Mouse (Mus musculus) testis, postnatal 14 days (tissue): ENCODE measurements around the gene Lrfn2.

Experiments
- DNase-seq: peaks from one replicate; pipeline ENCODE4 v3.0.0; 2021; ENCODE audit warnings: low spot score

Lrfn2 gene

GRCm38 (mm10) chr17:48968304-48968703 is 36.1 kb downstream of the Lrfn2 start:
- DNase-seq: no peak

DNA sequence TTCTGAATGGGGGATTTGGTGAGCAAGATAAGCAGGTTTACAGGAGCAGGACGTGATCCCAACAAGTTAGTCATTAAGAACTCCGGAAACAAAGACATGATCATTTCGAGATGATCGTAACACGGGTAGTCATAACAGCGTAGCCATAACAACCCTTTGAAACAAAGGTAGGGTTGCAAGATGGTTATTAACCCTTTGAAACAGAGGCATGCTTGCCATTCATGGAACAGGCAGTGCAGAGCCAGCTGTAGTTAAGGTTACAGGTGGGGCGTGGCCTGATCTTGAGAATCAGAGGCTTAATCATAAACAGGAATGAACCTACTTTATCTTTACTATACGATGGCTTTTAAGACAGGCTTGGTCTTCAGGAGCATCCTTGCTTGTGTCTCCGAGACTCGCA is 39.1 kb downstream of the Lrfn2 start:
- no peak for DNase-seq

- DNase-seq: no peak
Measured at GRCm38 (mm10) chr17:48972866-48973265, 40.7 kb downstream of the Lrfn2 start.

- DNase-seq: no peak
Measured at GRCm38 (mm10) chr17:48973394-48973793, 41.2 kb downstream of the Lrfn2 start.

DNA sequence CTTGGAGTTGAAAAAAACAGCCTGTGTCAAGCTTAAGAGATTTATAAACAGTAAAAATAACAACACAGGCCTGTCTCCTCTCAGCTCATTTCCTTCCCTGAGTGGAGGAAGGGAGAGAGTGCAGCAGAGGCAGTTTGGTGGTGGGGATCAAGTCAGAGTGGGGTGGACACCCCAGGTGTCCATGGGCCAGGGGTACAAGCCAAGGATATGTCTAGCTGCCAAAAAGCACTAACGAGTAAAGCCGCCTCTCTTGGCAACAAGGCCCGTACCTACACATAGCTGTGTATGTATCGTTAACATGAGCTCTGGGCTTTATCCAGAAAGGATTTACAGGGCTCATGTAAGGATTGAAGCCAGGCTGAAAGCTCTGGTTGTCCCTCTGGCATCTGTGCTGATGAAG is 42.9 kb downstream of the Lrfn2 start:
- no peak for DNase-seq

DNA sequence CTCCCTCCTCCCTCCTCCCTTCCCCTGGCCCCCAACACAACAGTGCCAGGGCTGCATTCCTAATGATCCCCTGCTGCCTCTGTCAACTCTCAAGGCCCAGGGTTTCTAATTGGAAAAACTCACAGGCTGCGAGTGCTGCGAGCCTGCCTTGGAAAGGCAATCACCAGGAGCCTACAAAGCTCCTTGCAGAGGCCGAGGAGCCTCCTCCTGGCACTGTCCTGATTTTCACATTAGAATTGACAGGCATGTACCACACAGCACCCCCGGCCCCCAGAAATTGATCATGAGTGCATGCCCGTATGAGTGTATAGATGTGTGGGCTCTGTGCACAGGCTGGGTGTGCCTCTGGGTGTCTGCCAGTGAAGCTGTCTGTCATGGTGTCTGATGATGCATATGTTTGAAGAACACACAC is 44.4 kb downstream of the Lrfn2 start:
- DNase-seq: no peak

DNA sequence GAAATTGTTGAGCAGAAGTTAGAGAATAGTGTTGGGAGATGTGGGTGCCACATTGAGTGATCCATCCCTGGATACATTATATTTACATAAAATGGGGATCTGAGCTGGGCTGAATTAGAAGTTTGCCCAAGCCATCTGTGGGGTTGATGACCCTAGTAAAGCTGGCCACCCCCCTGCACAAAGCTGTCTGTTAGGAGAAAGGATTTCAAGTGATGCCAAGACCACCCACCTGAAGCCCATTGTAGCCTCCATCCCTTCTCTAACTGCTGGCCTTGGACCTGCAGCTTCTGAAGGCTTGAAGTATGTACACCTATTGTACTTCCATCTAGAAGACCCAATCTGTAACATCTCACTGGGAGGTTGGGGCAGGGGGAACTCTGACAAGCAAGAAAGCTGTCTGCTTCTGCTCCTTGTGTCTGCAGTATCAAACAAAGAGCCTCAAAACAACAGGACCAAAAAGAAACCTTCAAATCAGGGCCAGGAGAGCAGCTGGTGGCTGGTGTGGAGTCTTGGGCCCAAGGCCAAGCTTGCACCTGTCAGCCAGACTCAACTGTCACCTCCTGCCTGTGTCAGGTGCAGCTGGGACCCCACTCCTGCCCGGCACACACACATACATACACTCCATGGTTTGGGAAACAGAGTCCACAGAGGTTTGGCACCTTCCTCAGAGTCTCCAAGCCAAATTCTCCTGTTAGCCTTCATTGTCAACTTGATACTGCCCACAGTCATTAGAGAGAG is 63.2 kb downstream of the Lrfn2 start:
- no peak for DNase-seq

DNA sequence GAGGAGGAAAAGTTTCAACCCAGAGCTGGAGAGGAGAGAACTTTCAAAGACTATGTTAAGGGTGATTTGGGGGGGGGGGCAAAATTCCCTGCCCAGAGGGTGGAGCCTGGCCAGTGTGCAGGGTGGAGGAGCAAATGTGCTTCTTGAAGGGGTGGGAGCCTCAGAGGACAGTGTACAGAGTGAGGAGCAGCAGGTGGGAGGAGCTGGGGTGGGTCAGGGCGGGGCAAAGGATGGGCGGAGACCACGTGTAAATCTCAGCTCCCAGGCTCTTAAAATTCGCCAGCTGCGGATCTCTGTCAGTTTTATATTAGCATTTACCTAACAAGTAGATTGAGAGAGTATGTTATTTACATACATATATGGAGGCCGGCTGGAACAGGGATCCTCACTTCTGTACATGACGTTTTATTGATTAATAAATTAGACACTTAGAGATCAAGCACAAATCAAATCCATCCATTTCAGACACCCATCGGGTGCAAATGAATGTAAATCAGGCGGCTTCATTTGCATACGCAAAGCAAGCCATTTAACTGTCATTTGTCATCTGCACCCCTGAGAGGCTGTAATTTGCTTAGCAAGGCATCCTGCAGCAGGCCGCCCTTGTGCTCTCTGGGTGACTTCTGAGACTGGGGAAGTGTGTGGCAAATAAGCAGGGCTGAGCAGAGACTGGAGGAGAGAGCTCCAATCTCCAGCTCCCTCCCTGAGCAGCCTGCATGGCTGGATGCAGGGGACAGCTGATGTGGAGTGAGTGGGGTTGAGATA is 67.5 kb downstream of the Lrfn2 start:
- no peak for DNase-seq

DNA sequence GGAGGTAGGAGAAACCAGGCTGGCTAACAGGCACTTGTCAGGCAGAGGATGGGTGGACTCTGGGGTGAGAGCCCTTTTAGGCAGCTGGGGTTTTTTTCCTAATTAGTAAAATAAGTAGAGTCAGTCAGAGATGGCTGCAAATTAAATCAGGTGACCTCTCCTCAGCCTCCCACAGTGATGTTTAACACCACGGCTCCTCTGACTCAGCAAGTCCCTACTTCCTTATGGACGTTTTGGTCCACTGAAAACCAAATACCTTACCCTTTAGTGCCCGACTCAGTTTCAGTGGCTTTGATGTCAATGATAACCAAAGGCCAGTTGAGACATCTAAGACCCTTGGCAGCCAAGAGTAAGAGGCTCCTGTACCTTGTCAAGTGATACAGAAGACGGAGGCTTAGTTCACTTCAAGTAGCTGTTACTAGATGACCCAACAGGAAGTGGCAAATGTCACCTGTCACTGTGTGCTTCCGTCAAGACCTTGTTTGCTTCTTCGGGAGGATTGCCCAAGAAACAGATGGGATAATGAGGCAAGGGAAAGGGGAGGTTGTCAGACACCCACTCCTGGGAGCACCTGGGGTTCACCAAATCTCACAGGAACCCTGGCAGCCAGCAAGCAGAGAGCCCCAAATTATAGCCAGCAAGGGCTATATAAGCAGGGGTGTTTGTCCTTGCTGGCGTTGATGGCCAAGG is 77.3 kb downstream of the Lrfn2 start:
- no peak for DNase-seq

DNA sequence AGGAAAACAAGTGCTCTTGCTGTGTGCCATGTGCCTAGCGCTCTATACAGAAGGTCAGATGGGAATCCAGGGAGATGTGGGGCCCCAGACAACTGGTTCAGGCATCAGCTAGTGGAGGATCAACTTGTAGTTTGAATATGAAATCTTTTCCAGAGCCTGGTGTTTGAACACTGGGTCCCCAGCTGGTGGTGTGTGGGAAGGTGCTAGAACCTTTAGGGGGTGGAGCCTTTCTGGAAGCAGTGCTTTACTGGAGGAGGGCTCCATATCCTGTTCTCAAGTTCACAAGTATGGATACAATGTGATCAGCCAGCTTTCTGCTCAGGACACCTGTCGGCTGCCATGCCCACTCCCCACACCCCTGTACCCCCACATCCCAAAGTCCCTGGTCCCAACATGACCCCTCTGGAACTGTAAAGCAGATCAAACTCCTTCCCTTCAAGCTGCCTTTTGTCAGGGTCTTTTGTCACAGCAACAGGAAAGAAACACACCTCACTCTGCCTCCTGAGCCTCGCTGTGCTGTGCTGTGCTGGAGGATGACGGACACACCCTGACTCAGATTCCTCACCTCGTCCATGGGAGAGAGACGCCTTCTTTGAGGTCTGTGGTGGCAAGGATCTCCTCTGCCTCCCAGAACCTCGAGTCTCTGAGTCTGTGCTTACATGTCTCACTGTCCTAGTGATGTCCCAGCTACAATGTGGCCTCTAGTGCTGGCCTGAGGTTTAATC is 81.9 kb downstream of the Lrfn2 start:
- no peak for DNase-seq

GRCm38 (mm10) chr17:49015368-49015767 is 83.2 kb downstream of the Lrfn2 start:
- DNase-seq: no peak

DNA sequence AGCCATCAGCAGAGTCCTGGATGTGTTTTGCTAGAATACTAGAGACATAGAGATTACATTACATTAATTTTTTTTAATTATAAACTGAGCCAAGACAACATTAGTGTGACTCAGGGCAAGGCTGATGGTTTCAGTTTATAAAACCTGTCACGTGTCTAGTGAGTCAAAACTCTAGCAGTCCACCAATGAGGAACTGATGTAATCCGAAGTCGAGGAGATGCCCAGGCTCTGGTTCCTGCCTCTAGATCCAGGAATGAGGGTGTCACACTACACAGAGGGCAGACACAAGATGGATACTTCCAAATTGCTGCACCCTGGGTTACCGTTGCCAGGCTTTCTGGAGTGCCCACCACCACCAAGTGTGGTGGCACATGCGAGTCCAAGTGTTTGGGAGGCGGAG is 84.0 kb downstream of the Lrfn2 start:
- DNase-seq: no peak

DNA sequence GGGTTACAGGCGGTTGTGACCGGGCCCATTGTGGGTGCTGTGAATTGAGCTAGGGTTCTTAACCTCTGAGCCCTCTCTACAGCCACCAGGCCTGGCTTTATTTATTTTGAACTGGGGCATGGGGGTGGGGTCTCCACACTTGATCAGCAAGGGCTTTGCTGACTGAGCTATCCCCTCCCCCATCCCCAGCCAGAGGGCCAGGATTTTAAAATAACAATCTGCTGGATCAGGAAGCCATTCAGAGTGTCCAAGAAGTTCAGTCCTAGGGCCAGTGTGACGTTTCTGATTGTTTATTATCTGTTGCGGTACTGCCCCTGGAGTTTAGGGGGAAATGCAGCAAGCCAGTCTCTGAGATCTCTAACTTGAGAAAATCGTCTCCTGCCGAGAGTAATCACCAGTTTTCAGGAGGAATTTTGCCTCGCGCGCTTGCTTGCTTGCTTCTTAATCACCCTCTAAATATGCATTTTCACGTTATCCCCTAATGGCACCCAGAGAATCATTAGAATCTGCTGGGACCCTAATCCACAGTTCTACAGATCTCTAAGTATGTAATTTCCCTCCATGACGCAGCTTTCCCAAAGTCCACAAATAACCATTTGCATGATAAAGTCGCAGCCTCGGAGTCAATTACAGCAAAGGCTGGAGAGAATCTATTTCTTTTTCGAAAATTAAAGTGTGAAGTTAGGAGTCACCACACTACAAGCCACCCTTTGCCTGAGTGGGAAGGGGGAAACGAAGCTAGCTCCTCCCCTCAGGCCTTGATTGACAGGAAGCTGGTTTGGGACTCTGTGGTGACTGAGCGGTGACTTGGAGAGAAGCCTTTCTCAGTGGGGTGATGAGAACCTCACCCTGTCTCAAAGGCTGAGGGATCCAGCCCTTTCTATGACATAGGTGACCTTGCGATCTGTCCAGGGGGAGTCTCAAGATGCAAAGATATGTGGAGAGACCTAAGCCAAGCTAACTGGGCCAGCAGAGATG is 85.5 kb downstream of the Lrfn2 start:
- no peak for DNase-seq

- DNase-seq: no peak
Measured at GRCm38 (mm10) chr17:49018774-49019488, 86.8 kb downstream of the Lrfn2 start.

- peak; percentile 45 for DNase-seq
Measured at GRCm38 (mm10) chr17:49029556-49030268, 97.5 kb downstream of the Lrfn2 start.

GRCm38 (mm10) chr17:49030269-49030615 is 98.1 kb downstream of the Lrfn2 start:
- DNase-seq: no peak

- DNase-seq: no peak
Measured at GRCm38 (mm10) chr17:49030841-49031240, 98.7 kb downstream of the Lrfn2 start.

- peak; percentile 33 for DNase-seq
Measured at GRCm38 (mm10) chr17:49031790-49032189, 99.6 kb downstream of the Lrfn2 start.

- DNase-seq: peak; percentile 60
Measured at GRCm38 (mm10) chr17:49033276-49033675, 101.1 kb downstream of the Lrfn2 start.
